Mouse (Mus musculus) adrenal gland, postnatal 36 days (tissue): ENCODE results near the gene Ctdnep1. TPM values are rescaled to one million over a fixed set of nuclear protein-coding genes. Genes with fewer than 3 reads are reported as not detected.
"Not testable (repeated sequence)": the region's sequence is repeated elsewhere in the genome, so short reads cannot be mapped to it uniquely, and the experiment has no call there.

Source experiments
- DNase-seq, 2 experiments: peaks; one replicate each; pipeline ENCODE4 v3.0.0; 2021; ENCODE audit warnings: mixed read lengths in 1 of 2
- total RNA-seq, 2 experiments: library from RNA; stranded (reverse); gene quantifications; 2 replicates each; pipeline ENCODE4 v1.2.3; 2021

Gene Ctdnep1
- total RNA-seq, 2 experiments from 2014 or later, result 112 to 132 TPM

GRCm38 (mm10) chr11:70010961-70011360 is 30.0 kb downstream of the Ctdnep1 start:
- no peak for DNase-seq

GRCm38 (mm10) chr11:70012931-70013330 is 32.0 kb downstream of the Ctdnep1 start:
- no peak for DNase-seq

GRCm38 (mm10) chr11:70013408-70013807 is 32.5 kb downstream of the Ctdnep1 start:
- no peak for DNase-seq

- no peak for DNase-seq
Observed at GRCm38 (mm10) chr11:70014051-70014450, 33.1 kb downstream of the Ctdnep1 start.

GRCm38 (mm10) chr11:70014880-70015558 is 34.1 kb downstream of the Ctdnep1 start, which contains the start of gene Acadvl:
Acadvl (minus strand) TSS chr11:70015411.
- DNase-seq, result peak; percentile 95 to 96

GRCm38 (mm10) chr11:70015677-70016076 is 34.7 kb downstream of the Ctdnep1 start:
- no peak for DNase-seq

GRCm38 (mm10) chr11:70016177-70016576 is 35.2 kb downstream of the Ctdnep1 start:
- not testable (repeated sequence) for DNase-seq

GRCm38 (mm10) chr11:70016669-70017068 is 35.7 kb downstream of the Ctdnep1 start, which contains the start of gene Dlg4:
Dlg4 (plus strand) TSS chr11:70016942.
- DNase-seq, result no peak

GRCm38 (mm10) chr11:70017199-70017767 is 36.3 kb downstream of the Ctdnep1 start:
- no peak for DNase-seq

- DNase-seq, result peak in 1 of 2 experiments; percentile 70
Observed at GRCm38 (mm10) chr11:70018131-70018990, 37.4 kb downstream of the Ctdnep1 start.

- no peak for DNase-seq
Observed at GRCm38 (mm10) chr11:70019495-70020021, 38.6 kb downstream of the Ctdnep1 start.

GRCm38 (mm10) chr11:70020022-70020631 is 39.2 kb downstream of the Ctdnep1 start:
- DNase-seq, result no peak

GRCm38 (mm10) chr11:70020731-70021263 is 39.8 kb downstream of the Ctdnep1 start:
- peak; percentile 67 to 76 for DNase-seq

GRCm38 (mm10) chr11:70021264-70022132 is 40.5 kb downstream of the Ctdnep1 start:
- DNase-seq, result peak; percentile 96 to 97

- peak in 1 of 2 experiments; percentile 62 for DNase-seq
Observed at GRCm38 (mm10) chr11:70023481-70024150, 42.7 kb downstream of the Ctdnep1 start.

GRCm38 (mm10) chr11:70024151-70024514 is 43.2 kb downstream of the Ctdnep1 start:
- DNase-seq, result no peak

- peak in 1 of 2 experiments; percentile 65 for DNase-seq
Observed at GRCm38 (mm10) chr11:70026689-70027088, 45.7 kb downstream of the Ctdnep1 start.

GRCm38 (mm10) chr11:70027397-70027796 is 46.4 kb downstream of the Ctdnep1 start:
- DNase-seq, result no peak

- no peak for DNase-seq
Observed at GRCm38 (mm10) chr11:70028401-70029129, 47.6 kb downstream of the Ctdnep1 start.
